Mouse (Mus musculus): ENCODE data around the gene Psmb5. TPM values are rescaled to one million over a fixed set of nuclear protein-coding genes. Genes with fewer than 3 reads are reported as not detected.

Psmb5 gene
- polyA plus RNA-seq, 1 experiment from 2014 or later: 422 TPM

DNA sequence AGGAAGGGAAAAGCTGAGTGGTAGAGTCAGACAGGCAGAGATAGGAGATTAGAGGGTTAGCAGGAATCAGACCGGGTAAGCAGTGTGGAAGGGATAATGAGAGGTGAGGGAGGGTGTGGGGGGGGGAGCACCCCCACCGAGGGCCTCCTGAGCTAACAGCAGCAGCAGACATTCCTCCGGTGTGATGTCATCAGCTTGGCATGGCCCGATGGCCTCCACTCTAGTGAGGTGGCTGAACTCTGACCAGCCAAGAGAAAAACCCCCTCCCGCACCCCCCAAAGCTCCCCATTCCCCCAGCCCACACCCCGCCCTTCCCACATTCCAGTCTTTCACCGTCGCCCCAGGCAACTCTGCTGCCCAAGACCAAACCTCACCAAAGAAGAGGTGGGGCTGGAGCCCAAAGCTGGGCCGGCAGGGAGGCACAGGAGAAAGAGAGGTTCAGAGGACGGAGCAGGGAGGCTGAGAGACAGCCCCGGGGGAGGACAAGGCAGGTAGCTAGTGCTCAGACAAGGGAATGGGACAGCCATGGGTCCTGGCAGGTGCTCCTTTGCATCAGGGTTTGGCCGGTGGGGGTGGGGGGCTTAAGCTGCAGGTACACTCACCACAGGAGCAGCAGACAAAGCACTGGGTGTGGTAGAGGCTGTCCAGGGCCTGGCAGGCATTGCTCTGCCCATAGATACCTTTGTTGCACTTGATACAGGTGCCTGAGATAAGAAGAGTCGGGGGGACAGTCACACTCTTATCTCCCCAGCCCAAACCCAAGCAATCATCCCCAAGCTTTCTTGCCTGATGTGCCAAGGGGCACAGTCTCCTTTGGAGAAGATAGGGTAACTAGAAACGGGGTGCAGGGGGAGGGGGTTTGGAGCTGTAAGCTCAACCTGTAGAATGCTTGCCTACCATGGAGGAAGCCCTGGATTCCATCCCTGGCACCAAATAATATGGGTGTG lies 44.8 kb downstream of the Psmb5 start:
- peaks cover 35% of the 10 kb centered on the region for H3K27me3 ChIP-seq (ENCODE audit: control insufficient read depth, insufficient read depth, low read length)
- H3K9me3 ChIP-seq (ENCODE audit: control insufficient read depth, low read length): no peaks in the 10 kb centered on the region
- peak overlapping the region; percentile 40; the same call in 1 of the 2 replicates for H3K27ac ChIP-seq
- ATAC-seq (ENCODE audit: low FRiP score) (peak; percentile 18; the same call in 1 of the 2 replicates), DNase-seq (ENCODE audit: low spot score) (no peak)
- no peak overlapping the region for H3K9ac ChIP-seq
- peaks cover 5% of the 10 kb centered on the region; the same call in 1 of the 2 replicates for H3K36me3 ChIP-seq (replicated peaks; ENCODE audit: control insufficient read depth, insufficient read depth)
- H3K4me2 ChIP-seq (replicated peaks): peak overlapping the region; percentile 75
- peak overlapping the region; percentile 12; the same call in 1 of the 2 replicates for H3K4me3 ChIP-seq (replicated peaks; ENCODE audit: low read length)
- H3K4me1 ChIP-seq (replicated peaks; ENCODE audit: control insufficient read depth, insufficient read depth, low read length): peaks cover 28% of the 10 kb centered on the region; the same call in 1 of the 2 replicates
- 5% methylated on average over 14 of the region's 14 CpGs for WGBS

GRCm38 (mm10) chr14:54572122-54572521 lies 45.7 kb downstream of the Psmb5 start:
- WGBS: 42% methylated on average over 4 of the region's 4 CpGs
- Histone ChIP-seq H3K4me2 (replicated peaks) (no peak overlapping the region), H3K4me1 (replicated peaks; ENCODE audit: control insufficient read depth, insufficient read depth, low read length) (peaks cover 26% of the 10 kb centered on the region; the same call in 1 of the 2 replicates), H3K27me3 (ENCODE audit: control insufficient read depth, insufficient read depth, low read length) (peaks cover 31% of the 10 kb centered on the region), H3K9ac (no peak overlapping the region), H3K4me3 (replicated peaks; ENCODE audit: low read length) (no peak overlapping the region), H3K36me3 (replicated peaks; ENCODE audit: control insufficient read depth, insufficient read depth) (peaks cover 5% of the 10 kb centered on the region; the same call in 1 of the 2 replicates), H3K9me3 (ENCODE audit: control insufficient read depth, low read length) (no peaks in the 10 kb centered on the region), H3K27ac (no peak overlapping the region)
- no peak for DNase-seq (ENCODE audit: low spot score)
- no peak for ATAC-seq (ENCODE audit: low FRiP score)

DNA sequence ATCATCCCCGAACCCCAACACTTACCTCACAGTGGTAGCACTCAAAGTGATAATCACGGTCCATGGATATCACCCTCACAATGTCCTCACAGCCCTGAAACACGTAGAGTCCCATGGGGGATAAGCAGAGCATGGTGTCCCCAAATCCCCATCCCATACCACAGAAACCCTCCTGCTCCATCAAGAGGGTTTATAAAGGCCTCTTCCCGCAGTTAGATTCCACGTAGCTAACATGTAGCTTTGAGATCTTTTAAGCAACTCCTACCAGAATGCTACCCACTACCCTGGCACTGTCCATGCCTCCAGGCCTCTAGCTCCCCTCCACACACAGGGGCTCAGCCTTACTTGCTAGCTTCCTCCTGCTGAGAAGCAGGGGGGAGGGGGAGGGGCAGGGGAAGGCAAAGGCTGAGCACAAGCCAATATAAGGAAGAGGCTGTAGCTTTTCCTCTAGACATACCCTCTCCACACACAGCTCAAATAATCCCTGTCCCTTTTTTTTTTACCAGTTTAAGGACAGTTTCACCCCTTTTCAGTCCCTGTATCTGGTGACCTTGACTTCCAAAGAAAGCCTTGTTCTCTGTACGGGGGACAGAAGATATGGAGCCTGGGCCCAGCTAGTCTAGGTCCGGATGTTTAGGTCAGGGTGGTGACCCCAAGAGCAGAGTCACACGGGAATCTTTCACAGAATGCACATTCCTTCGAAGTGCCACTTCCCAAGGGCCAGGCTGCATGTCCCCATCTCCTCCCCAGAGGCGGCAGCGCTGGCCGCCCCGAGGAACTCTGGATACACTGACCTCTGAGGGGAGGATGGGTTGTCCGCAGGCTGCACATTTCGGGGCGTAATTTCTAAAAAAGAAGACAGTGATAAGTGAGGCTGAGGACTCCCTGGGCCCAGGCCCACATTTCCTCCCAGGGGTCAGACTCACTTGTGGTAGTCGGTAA lies 48.1 kb downstream of the Psmb5 start:
- Histone ChIP-seq H3K4me1 (replicated peaks; ENCODE audit: control insufficient read depth, insufficient read depth, low read length) (peaks cover 16% of the 10 kb centered on the region; the same call in 1 of the 2 replicates), H3K9me3 (ENCODE audit: control insufficient read depth, low read length) (no peaks in the 10 kb centered on the region), H3K9ac (no peak overlapping the region), H3K27ac (no peak overlapping the region), H3K4me3 (replicated peaks; ENCODE audit: low read length) (no peak overlapping the region), H3K27me3 (ENCODE audit: control insufficient read depth, insufficient read depth, low read length) (peaks cover 11% of the 10 kb centered on the region), H3K4me2 (replicated peaks) (no peak overlapping the region), H3K36me3 (replicated peaks; ENCODE audit: control insufficient read depth, insufficient read depth) (peaks cover 5% of the 10 kb centered on the region; the same call in 1 of the 2 replicates)
- DNase-seq (ENCODE audit: low spot score) (no peak), ATAC-seq (ENCODE audit: low FRiP score) (no peak)
- 58% methylated on average over 17 of the region's 17 CpGs for WGBS

DNA sequence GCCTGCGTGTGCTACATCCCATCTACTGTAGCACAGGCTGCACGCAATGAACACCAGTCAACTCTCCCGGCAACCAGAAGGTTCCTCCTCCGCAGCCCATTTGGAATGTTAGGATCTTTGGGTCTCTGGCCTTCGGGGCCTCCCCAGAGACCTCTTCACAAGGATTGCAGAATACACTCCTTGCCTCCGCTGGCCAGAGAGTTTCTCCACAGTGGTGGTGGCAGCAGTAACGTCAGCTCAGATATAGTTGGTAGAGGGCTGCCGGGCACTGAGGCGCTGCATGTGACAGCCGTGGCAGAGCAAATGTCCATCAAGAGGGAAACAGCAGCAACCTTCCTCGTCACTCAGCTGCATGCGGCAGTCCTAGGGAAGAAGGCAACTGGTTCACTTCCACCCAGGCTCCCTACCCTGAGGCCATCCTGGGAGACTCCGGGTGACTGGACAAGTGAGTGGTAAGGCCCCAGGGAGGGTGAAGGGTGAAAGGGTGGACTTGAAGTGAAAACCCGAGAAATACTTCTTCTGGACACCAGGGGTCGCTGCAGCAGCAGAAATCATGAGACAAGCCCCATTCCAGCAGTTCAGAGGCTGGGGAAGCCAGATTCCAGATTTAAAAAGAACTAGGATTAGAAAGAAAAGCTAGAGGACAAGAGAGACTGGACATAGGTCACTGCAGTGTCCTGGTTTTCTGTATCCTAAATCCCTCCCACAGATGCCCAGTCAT lies 49.0 kb downstream of the Psmb5 start:
- Histone ChIP-seq H3K27me3 (ENCODE audit: control insufficient read depth, insufficient read depth, low read length) (0 out of 2 replicates have a peak, but pooled peaks cover 4% of the 10 kb centered on the region), H3K36me3 (replicated peaks; ENCODE audit: control insufficient read depth, insufficient read depth) (peaks cover 5% of the 10 kb centered on the region; the same call in 1 of the 2 replicates), H3K4me2 (replicated peaks) (no peak overlapping the region), H3K27ac (no peak overlapping the region), H3K9me3 (ENCODE audit: control insufficient read depth, low read length) (no peaks in the 10 kb centered on the region), H3K4me3 (replicated peaks; ENCODE audit: low read length) (no peak overlapping the region), H3K9ac (no peak overlapping the region), H3K4me1 (replicated peaks; ENCODE audit: control insufficient read depth, insufficient read depth, low read length) (peaks cover 10% of the 10 kb centered on the region; the same call in 1 of the 2 replicates)
- 75% methylated on average over 15 of the region's 15 CpGs for WGBS
- DNase-seq (ENCODE audit: low spot score): peak; percentile 80
- no peak for ATAC-seq (ENCODE audit: low FRiP score)

MicroRNAs encoded within 50 kb of the gene (microRNA counts, 519-probe panel; counts per million panel counts)
- microRNA mmu-miR-686: not detected

Small RNA genes lying within 50 kb of the gene (microRNA-seq; reads per million reads assigned to microRNA genes)
- gene Mir686 (not detected), gene Mir6948 (0.81 reads per million)

Other genes with a start within 250 kb of the Psmb5 start
- 4.5 and 6.2 TPM in 2 replicates for gene Slc7a7, start 200.2 kb downstream of the Psmb5 start, polyA plus RNA-seq (2014; fragmentation: Nextera tagmentation; extraction: Ambion mirVana)
- gene Mrpl52, start 191.1 kb downstream of the Psmb5 start, polyA plus RNA-seq (2014; fragmentation: Nextera tagmentation; extraction: Ambion mirVana): 245 and 308 TPM in 2 replicates
- gene Mmp14, start 186.4 kb downstream of the Psmb5 start, polyA plus RNA-seq (2014; fragmentation: Nextera tagmentation; extraction: Ambion mirVana): 43.6 and 47.3 TPM in 2 replicates
- gene Lrp10, start 153.9 kb downstream of the Psmb5 start, polyA plus RNA-seq (2014; fragmentation: Nextera tagmentation; extraction: Ambion mirVana): 29.2 and 30.8 TPM in 2 replicates
- 32.5 and 41.1 TPM in 2 replicates for gene Rem2, start 141.9 kb downstream of the Psmb5 start, polyA plus RNA-seq (2014; fragmentation: Nextera tagmentation; extraction: Ambion mirVana)
- gene Prmt5, start 100.5 kb downstream of the Psmb5 start, polyA plus RNA-seq (2014; fragmentation: Nextera tagmentation; extraction: Ambion mirVana): 90.0 and 99.7 TPM in 2 replicates
- gene Haus4, start 63.4 kb downstream of the Psmb5 start, polyA plus RNA-seq (2014; fragmentation: Nextera tagmentation; extraction: Ambion mirVana): 15.3 and 15.7 TPM in 2 replicates
- gene Ajuba, start 40.5 kb downstream of the Psmb5 start, polyA plus RNA-seq (2014; fragmentation: Nextera tagmentation; extraction: Ambion mirVana): 3.2 and 5.0 TPM in 2 replicates
- gene 4931414P19Rik, start 12.0 kb downstream of the Psmb5 start, polyA plus RNA-seq (2014; fragmentation: Nextera tagmentation; extraction: Ambion mirVana): 3.1 and 3.7 TPM in 2 replicates
- 0.16 TPM in 1 of 2 replicates, not detected in the other for gene Psmb11, start 3.4 kb upstream of the Psmb5 start, polyA plus RNA-seq (2014; fragmentation: Nextera tagmentation; extraction: Ambion mirVana)
- gene Gm17606, start 22.9 kb upstream of the Psmb5 start, polyA plus RNA-seq (2014; fragmentation: Nextera tagmentation; extraction: Ambion mirVana): not detected in 2 replicates
- 10.5 and 12.2 TPM in 2 replicates for gene Cdh24, start 23.3 kb upstream of the Psmb5 start, polyA plus RNA-seq (2014; fragmentation: Nextera tagmentation; extraction: Ambion mirVana)
- 67.1 and 71.2 TPM in 2 replicates for gene 1700123O20Rik, start 68.2 kb upstream of the Psmb5 start, polyA plus RNA-seq (2014; fragmentation: Nextera tagmentation; extraction: Ambion mirVana)
- gene Acin1, start 68.9 kb upstream of the Psmb5 start, polyA plus RNA-seq (2014; fragmentation: Nextera tagmentation; extraction: Ambion mirVana): 98.2 and 99.1 TPM in 2 replicates
- 0.21 and 0.29 TPM in 2 replicates for gene Gm29776, start 80.8 kb upstream of the Psmb5 start, polyA plus RNA-seq (2014; fragmentation: Nextera tagmentation; extraction: Ambion mirVana)
- not detected in 2 replicates for gene Cebpe, start 94.2 kb upstream of the Psmb5 start, polyA plus RNA-seq (2014; fragmentation: Nextera tagmentation; extraction: Ambion mirVana)
- 9.8 and 10.7 TPM in 2 replicates for gene Slc7a8, start 163.9 kb upstream of the Psmb5 start, polyA plus RNA-seq (2014; fragmentation: Nextera tagmentation; extraction: Ambion mirVana)
- gene Rnf212b, start 196.1 kb upstream of the Psmb5 start, polyA plus RNA-seq (2014; fragmentation: Nextera tagmentation; extraction: Ambion mirVana): not detected in 2 replicates